Mouse (Mus musculus) MEL (cell line): Measurements from ENCODE around the gene Tubg2. TPM values are rescaled to one million over a fixed set of nuclear protein-coding genes. Genes with fewer than 3 reads are reported as not detected.

ENCODE experiments used
- DNase-seq: peaks from one replicate; pipeline ENCODE4 v3.0.0; 2011; ENCODE audit warnings: low read depth, low spot score
- H3K27ac ChIP-seq: 2 replicates; pipeline ENCODE4 v1.5.1; 2012; ENCODE audit warnings: low read depth, mild to moderate bottlenecking, control low read depth, low read length, moderate library complexity; ENCODE audit not compliant: control insufficient read depth
- H3K27me3 ChIP-seq, 2 experiments: fragments of 150-350 bp in 1 of 2; sonication (generic) in 1 of 2; 2 replicates each; pipeline ENCODE4 v1.6.1; 2012; ENCODE audit warnings: low read length in 2 of 2, mild to moderate bottlenecking in 2 of 2, improper control_type of control experiment in 1 of 2, moderate library complexity in 1 of 2; ENCODE audit not compliant: insufficient read depth in 2 of 2, control insufficient read depth in 1 of 2
- H3K36me3 ChIP-seq, 2 experiments: 2 replicates each; pipeline ENCODE4 v1.6.1; 2012 to 2014; ENCODE audit warnings: low read length in 2 of 2, improper control_type of control experiment in 1 of 2, inconsistent platforms in 1 of 2, mild to moderate bottlenecking in 1 of 2; ENCODE audit not compliant: insufficient read depth in 2 of 2, control insufficient read depth in 1 of 2
- H3K4me1 ChIP-seq, 2 experiments: fragments of 150-350 bp in 1 of 2; sonication (generic) in 1 of 2; 2 replicates each; pipeline ENCODE4 v1.6.1; 2012; ENCODE audit warnings: low read length in 2 of 2, improper control_type of control experiment in 1 of 2, mild to moderate bottlenecking in 1 of 2; ENCODE audit not compliant: insufficient read depth in 2 of 2, control insufficient read depth in 1 of 2
- H3K4me3 ChIP-seq, 2 experiments: fragments of 150-350 bp in 1 of 2; sonication (generic) in 1 of 2; 2 replicates each; pipeline ENCODE4 v1.5.1; 2012; ENCODE audit warnings: low read depth in 2 of 2, low read length in 2 of 2, mild to moderate bottlenecking in 2 of 2, moderate library complexity in 2 of 2, control low read depth in 1 of 2, improper control_type of control experiment in 1 of 2; ENCODE audit not compliant: control insufficient read depth in 1 of 2, insufficient read depth in 1 of 2
- H3K79me2 ChIP-seq: 2 replicates; pipeline ENCODE4 v1.6.1; 2012; ENCODE audit warnings: mild to moderate bottlenecking, low read length, moderate library complexity; ENCODE audit not compliant: control insufficient read depth, poor library complexity, insufficient read depth
- H3K9ac ChIP-seq: 2 replicates; pipeline ENCODE4 v1.6.1; 2012; ENCODE audit warnings: low read depth, mild to moderate bottlenecking, control low read depth, low read length, moderate library complexity; ENCODE audit not compliant: control insufficient read depth, poor library complexity, severe bottlenecking
- H3K9me3 ChIP-seq: fragments of 150-350 bp; sonication (generic); replicated peaks from 2 replicates; pipeline ENCODE4 v1.6.1; 2012; ENCODE audit warnings: mild to moderate bottlenecking, low read length, improper control_type of control experiment, moderate library complexity; ENCODE audit not compliant: insufficient read depth
- CHD1 ChIP-seq: IDR thresholded peaks from 2 replicates; pipeline ENCODE4 v1.6.1; 2012; ENCODE audit warnings: low read depth, mild to moderate bottlenecking, inconsistent platforms, low read length, improper control_type of control experiment
- CHD2 ChIP-seq: IDR thresholded peaks from 2 replicates; pipeline ENCODE4 v1.6.1; 2011; ENCODE audit warnings: low read length, improper control_type of control experiment
- CTCF ChIP-seq, 3 experiments: IDR thresholded peaks in 2 of 3; conservative IDR thresholded peaks in 1 of 3; 2 replicates each; pipeline ENCODE4 v1.5.1; 2011 to 2012; ENCODE audit warnings: low read length in 3 of 3, low read depth in 2 of 3, mild to moderate bottlenecking in 2 of 3, improper control_type of control experiment in 1 of 3, inconsistent platforms in 1 of 3, mixed read lengths in 1 of 3, moderate library complexity in 1 of 3; ENCODE audit not compliant: control insufficient read depth in 1 of 3, insufficient read depth in 1 of 3, poor library complexity in 1 of 3, severe bottlenecking in 1 of 3
- ETS1 ChIP-seq: IDR thresholded peaks from 2 replicates; pipeline ENCODE4 v1.6.1; 2012; ENCODE audit warnings: low read depth, mild to moderate bottlenecking, inconsistent platforms, low read length, improper control_type of control experiment, moderate library complexity
- GATA1 ChIP-seq: IDR thresholded peaks from 2 replicates; pipeline ENCODE4 v1.6.1; 2011; ENCODE audit warnings: low read depth, low read length, improper control_type of control experiment
- HCFC1 ChIP-seq: IDR thresholded peaks from 2 replicates; pipeline ENCODE4 v1.6.1; 2012; ENCODE audit warnings: low read depth, mild to moderate bottlenecking, inconsistent platforms, low read length, improper control_type of control experiment, moderate library complexity
- MAFK ChIP-seq: IDR thresholded peaks from 2 replicates; pipeline ENCODE4 v1.6.1; 2011; ENCODE audit warnings: low read depth, mild to moderate bottlenecking, low read length, improper control_type of control experiment, borderline replicate concordance
- MAZ ChIP-seq: IDR thresholded peaks from 2 replicates; pipeline ENCODE4 v1.6.1; 2012; ENCODE audit warnings: low read depth, mild to moderate bottlenecking, inconsistent platforms, low read length, improper control_type of control experiment
- MXI1 ChIP-seq: IDR thresholded peaks from 2 replicates; pipeline ENCODE4 v1.6.1; 2011; ENCODE audit warnings: mild to moderate bottlenecking, low read depth, low read length, improper control_type of control experiment
- MYC ChIP-seq: IDR thresholded peaks from 2 replicates; pipeline ENCODE4 v1.6.1; 2011; ENCODE audit warnings: low read depth, mild to moderate bottlenecking, low read length, improper control_type of control experiment, moderate library complexity
- NELFE ChIP-seq: IDR thresholded peaks from 2 replicates; pipeline ENCODE4 v1.6.1; 2011; ENCODE audit warnings: low read depth, low read length, improper control_type of control experiment
- NRF1 ChIP-seq: IDR thresholded peaks from 2 replicates; pipeline ENCODE4 v1.6.1; 2014; ENCODE audit warnings: low read depth, mild to moderate bottlenecking, inconsistent platforms, low read length, improper control_type of control experiment, moderate library complexity; ENCODE audit not compliant: poor library complexity, insufficient read depth, severe bottlenecking
- POLR2A ChIP-seq, 2 experiments: IDR thresholded peaks; 2 replicates each; pipeline ENCODE4 v1.6.1; 2011 to 2012; ENCODE audit warnings: low read length in 2 of 2, mild to moderate bottlenecking in 2 of 2, control low read depth in 1 of 2, improper control_type of control experiment in 1 of 2, low read depth in 1 of 2, moderate library complexity in 1 of 2; ENCODE audit not compliant: control insufficient read depth in 1 of 2, insufficient read depth in 1 of 2, poor library complexity in 1 of 2
- RCOR1 ChIP-seq: IDR thresholded peaks from 2 replicates; pipeline ENCODE4 v1.6.1; 2012; ENCODE audit warnings: low read depth, mild to moderate bottlenecking, inconsistent platforms, low read length, improper control_type of control experiment
- SIN3A ChIP-seq: IDR thresholded peaks from 2 replicates; pipeline ENCODE4 v1.6.1; 2012; ENCODE audit warnings: low read length, improper control_type of control experiment, inconsistent platforms
- TAL1 ChIP-seq: IDR thresholded peaks from 2 replicates; pipeline ENCODE4 v1.6.1; 2012; ENCODE audit warnings: mild to moderate bottlenecking, inconsistent platforms, low read length, moderate library complexity, mixed read lengths
- TBP ChIP-seq: IDR thresholded peaks from 2 replicates; pipeline ENCODE4 v1.8.0; 2011; ENCODE audit warnings: low read depth, low read length, improper control_type of control experiment
- TCF12 ChIP-seq: IDR thresholded peaks from 2 replicates; pipeline ENCODE4 v1.6.1; 2014; ENCODE audit warnings: low read depth, mild to moderate bottlenecking, inconsistent platforms, low read length, improper control_type of control experiment, moderate library complexity
- UBTF ChIP-seq: IDR thresholded peaks from 2 replicates; pipeline ENCODE4 v1.6.1; 2012; ENCODE audit warnings: low read depth, mild to moderate bottlenecking, inconsistent platforms, low read length, improper control_type of control experiment, moderate library complexity, borderline replicate concordance; ENCODE audit not compliant: insufficient read depth
- ZC3H11A ChIP-seq: IDR thresholded peaks from 2 replicates; pipeline ENCODE4 v1.6.1; 2012; ENCODE audit warnings: low read depth, mild to moderate bottlenecking, inconsistent platforms, low read length, improper control_type of control experiment
- ZMIZ1 ChIP-seq: IDR thresholded peaks from 2 replicates; pipeline ENCODE4 v1.6.1; 2012; ENCODE audit warnings: low read depth, mild to moderate bottlenecking, inconsistent platforms, low read length, improper control_type of control experiment, moderate library complexity
- ZNF384 ChIP-seq: IDR thresholded peaks from 2 replicates; pipeline ENCODE4 v1.6.1; 2012; ENCODE audit warnings: low read depth, mild to moderate bottlenecking, inconsistent platforms, low read length, improper control_type of control experiment
- polyA plus RNA-seq, 2 experiments: library from polyadenylated mRNA; stranded (reverse) in 1 of 2; unstranded in 1 of 2; fragments of >175 nt in 1 of 2; fragments of >200 nt in 1 of 2; gene quantifications; 2 replicates each; pipeline versions ENCODE4 v1.2.1 to v1.2.4; 2012; ENCODE audit warnings: low replicate concordance in 2 of 2, low read depth in 1 of 2; ENCODE audit not compliant: insufficient read length in 2 of 2, insufficient read depth in 1 of 2, missing spikeins in 1 of 2
- total RNA-seq: library from RNA; depleted of rRNA; stranded (reverse); fragments of 300-350 nt; gene quantifications from 2 replicates; pipeline ENCODE4 v1.2.3, GENCODE M21; 2012

Tubg2 gene
- total and polyA plus RNA-seq, 3 experiments = not detected

- DNase-seq = no peak
- no peak overlapping the region for H3K4me3 ChIP-seq
- no peaks in the 10 kb centered on the region for H3K9me3 ChIP-seq
- TF ChIP-seq MAFK (no peak), POLR2A (IDR thresholded peaks at IDR 0.05; ENCODE audit: control insufficient read depth in 1 of 2, insufficient read depth in 1 of 2, low read depth in 1 of 2, low read length in 2 of 2, poor library complexity in 1 of 2) (no peak)
- TF ChIP-seq, all 39 proteins: peak for 0
- Histone ChIP-seq H3K9ac (no peak overlapping the region), H3K4me1 (no peaks in the 10 kb centered on the region; a peak in 1 of 4 replicates), H3K36me3 (no peaks in the 10 kb centered on the region), H3K79me2 (no peaks in the 10 kb centered on the region), H3K27ac (no peak overlapping the region), H3K27me3 (0 out of 4 replicates have a peak, but pooled peaks cover 0 to 1% of the 10 kb centered on the region in 2 experiments)
Observed at GRCm38 (mm10) chr11:101163476-101164350, 8.0 kb downstream of the Tubg2 start.

GRCm38 (mm10) chr11:101164351-101164665 is 8.6 kb downstream of the Tubg2 start:
- no peak overlapping the region for H3K4me3 ChIP-seq
- H3K4me1 ChIP-seq = no peaks in the 10 kb centered on the region; a peak in 1 of 4 replicates
- H3K27me3 ChIP-seq = no peaks in the 10 kb centered on the region
- H3K9me3 ChIP-seq = no peaks in the 10 kb centered on the region
- TF ChIP-seq GATA1 = no peak
- no peak for TF ChIP-seq ZNF384
- TF ChIP-seq ZC3H11A = no peak
- no peak for TF ChIP-seq MYC
- H3K9ac ChIP-seq = no peak overlapping the region
- no peaks in the 10 kb centered on the region for H3K79me2 ChIP-seq
- H3K36me3 ChIP-seq = no peaks in the 10 kb centered on the region
- H3K27ac ChIP-seq = no peak overlapping the region
- no peak for DNase-seq

GRCm38 (mm10) chr11:101164677-101165580 is 9.2 kb downstream of the Tubg2 start:
- Histone ChIP-seq H3K4me1 (peaks cover 0 to 2% of the 10 kb centered on the region in 2 experiments; a peak in 1 of 4 replicates), H3K36me3 (no peaks in the 10 kb centered on the region), H3K27me3 (no peaks in the 10 kb centered on the region; a peak in 1 of 4 replicates), H3K9ac (no peak overlapping the region)
- no peak for DNase-seq
- TF ChIP-seq SIN3A (no peak), NRF1 (no peak), NELFE (no peak), UBTF (no peak), MXI1 (no peak), CHD2 (no peak), ZMIZ1 (no peak), CTCF (IDR thresholded peaks at IDR 0.05 in 2 of 3, conservative IDR thresholded peaks at IDR 0.05 in 1 of 3; ENCODE audit: control insufficient read depth in 1 of 3, insufficient read depth in 1 of 3, low read depth in 2 of 3, low read length in 3 of 3, poor library complexity in 1 of 3, severe bottlenecking in 1 of 3) (no peak), CHD1 (no peak), MAZ (no peak), RCOR1 (no peak), POLR2A (IDR thresholded peaks at IDR 0.05; ENCODE audit: control insufficient read depth in 1 of 2, insufficient read depth in 1 of 2, low read depth in 1 of 2, low read length in 2 of 2, poor library complexity in 1 of 2) (no peak), TBP (no peak), TCF12 (no peak), ETS1 (no peak), HCFC1 (no peak), TAL1 (no peak)
- TF ChIP-seq, all 39 proteins: peak for 0
- Histone ChIP-seq H3K79me2 (no peaks in the 10 kb centered on the region), H3K27ac (no peak overlapping the region), H3K9me3 (no peaks in the 10 kb centered on the region), H3K4me3 (no peak overlapping the region)
